Mouse (Mus musculus): ENCODE data around the gene Zfp935. TPM values are rescaled to one million over a fixed set of nuclear protein-coding genes. Genes with fewer than 3 reads are reported as not detected.

Zfp935 gene
- polyA plus RNA-seq (2012; rRNA removed) = not detected in 2 replicates

DNA sequence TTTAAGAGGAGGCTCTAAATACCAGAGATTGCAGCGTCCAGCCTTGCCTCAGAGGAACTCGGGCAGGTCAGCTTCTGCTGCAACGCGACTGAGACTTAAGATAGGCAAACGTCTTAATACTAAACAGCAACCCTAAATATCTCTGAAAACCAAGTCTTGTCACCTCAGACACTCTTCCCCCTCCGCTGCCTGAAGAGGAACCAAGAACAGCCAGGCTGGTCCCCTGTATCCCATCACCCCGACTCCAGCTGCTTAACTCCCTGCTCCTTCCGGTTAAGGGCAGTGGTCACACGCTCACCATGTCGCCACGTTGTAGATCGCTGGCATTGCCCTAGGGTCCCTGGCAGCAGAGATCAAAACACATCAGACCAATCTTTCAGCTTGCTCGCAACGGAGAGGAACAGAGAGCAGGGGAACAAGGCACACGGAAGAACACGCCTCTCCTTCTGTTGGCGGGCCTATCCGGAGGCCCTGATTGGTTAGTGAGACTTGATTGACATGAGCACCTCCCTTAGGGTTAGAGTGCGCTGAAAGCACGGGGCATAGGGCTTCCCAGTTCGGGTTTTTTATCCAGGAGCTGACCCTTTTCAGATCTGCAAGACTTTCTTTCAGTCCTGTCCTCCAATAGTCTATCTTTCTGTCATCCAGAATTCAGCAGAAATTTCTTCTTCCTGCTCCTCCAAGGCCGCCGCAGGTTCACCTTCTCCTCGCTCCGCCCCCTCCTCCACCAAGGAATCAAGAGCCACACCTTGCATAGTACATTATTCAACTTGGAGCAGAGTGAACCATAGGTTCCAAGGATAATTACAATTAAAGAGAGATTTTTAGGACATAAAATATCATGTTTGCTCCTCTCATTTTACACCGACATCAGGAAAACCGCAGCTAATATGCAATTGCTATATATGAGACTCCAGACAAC is at the start of gene Zfp935:
TSS of gene Zfp935 (minus strand) at position 323 of the 922 bp plus-strand sequence.

DNA sequence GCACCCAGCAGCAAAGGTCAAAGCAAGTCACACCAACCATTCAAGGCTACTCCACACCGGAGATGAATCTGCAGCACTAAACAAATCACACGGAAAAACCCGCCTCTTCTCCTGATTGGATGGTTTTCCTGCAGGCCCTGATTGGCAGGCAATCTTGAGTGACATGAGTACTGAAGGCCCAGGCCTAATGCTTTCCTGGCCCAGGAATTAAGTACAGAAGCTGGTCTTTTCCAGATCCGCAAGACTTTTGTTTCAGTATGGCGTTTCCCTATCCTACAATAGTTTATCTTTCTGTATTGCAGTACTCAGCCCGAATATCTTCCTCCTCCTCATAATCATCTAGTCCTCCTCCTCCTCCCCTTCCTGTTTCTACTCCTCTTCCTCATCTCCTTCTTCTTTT is 12.8 kb upstream of the Zfp935 start, which contains the start of gene Zfp934:
TSS of gene Zfp934 (minus strand) at position 101 of the 400 bp plus-strand sequence.

DNA sequence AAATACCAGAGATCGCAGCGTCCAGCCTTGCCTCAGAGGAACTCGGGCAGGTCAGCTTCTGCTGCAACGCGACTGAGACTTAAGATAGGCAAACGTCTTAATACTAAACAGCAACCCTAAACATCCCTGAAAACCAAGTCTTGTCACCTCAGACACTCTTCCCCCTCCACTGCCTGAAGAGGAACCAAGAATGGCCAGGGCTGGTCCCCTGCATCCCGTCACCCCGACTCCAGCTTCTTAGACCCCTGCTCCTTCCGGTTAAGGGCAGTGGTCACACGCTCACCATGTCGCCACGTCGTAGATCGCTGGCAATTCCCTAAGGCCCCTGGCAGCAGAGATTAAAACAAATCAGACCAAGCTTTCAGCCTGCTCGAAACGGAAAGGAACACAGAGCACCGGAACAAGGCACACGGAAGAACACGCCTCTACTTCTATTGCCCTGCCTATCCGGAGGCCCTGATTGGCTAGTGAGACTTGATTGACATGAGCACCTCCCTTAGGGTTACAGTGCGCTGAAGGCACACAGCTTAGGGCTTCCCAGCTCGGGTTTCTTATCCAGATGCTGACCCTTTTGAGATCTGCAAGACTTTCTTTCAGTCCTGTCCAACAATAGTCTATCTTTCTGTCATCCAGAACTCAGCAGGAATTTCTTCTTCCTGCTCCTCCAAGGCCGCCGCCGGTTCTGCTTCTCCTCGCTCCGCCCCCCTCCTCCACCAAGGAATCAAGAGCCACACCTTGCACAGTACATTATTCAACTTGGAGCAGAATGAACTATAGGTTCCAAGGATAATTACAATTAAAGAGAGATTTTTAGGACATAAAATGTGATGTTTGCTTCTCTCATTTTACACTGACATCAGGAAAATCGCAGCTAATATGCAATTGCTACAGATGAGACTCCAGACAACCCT is 91.6 kb downstream of the Zfp935 start, which contains the start of gene Gm49359:
TSS of gene Gm49359 (minus strand) at position 409 of the 911 bp plus-strand sequence.

Other genes with a start within 250 kb of the Zfp935 start
- 0.82 and 2.3 TPM in 2 replicates for gene Gm3604, start 175.3 kb downstream of the Zfp935 start, polyA plus RNA-seq (2012; rRNA removed)
- 4.8 and 9.6 TPM in 2 replicates for gene Gm49359, start 91.7 kb downstream of the Zfp935 start, polyA plus RNA-seq (2012; rRNA removed)
- 9.7 and 17.0 TPM in 2 replicates for gene Zfp934, start 12.7 kb upstream of the Zfp935 start, polyA plus RNA-seq (2012; rRNA removed)
- gene 6720489N17Rik, start 65.7 kb upstream of the Zfp935 start, polyA plus RNA-seq (2012; rRNA removed) = 4.2 and 9.9 TPM in 2 replicates
- 17.7 and 28.9 TPM in 2 replicates for gene Platr25, start 202.2 kb upstream of the Zfp935 start, polyA plus RNA-seq (2012; rRNA removed)
- gene Gm5141, start 227.3 kb upstream of the Zfp935 start, polyA plus RNA-seq (2012; rRNA removed) = 2.3 and 5.7 TPM in 2 replicates

Measured in central nervous system, embryonic 11.5 days (tissue).